Comparison of ENCODE assay signal across 8 mouse cellular contexts in the genomic region with DNA sequence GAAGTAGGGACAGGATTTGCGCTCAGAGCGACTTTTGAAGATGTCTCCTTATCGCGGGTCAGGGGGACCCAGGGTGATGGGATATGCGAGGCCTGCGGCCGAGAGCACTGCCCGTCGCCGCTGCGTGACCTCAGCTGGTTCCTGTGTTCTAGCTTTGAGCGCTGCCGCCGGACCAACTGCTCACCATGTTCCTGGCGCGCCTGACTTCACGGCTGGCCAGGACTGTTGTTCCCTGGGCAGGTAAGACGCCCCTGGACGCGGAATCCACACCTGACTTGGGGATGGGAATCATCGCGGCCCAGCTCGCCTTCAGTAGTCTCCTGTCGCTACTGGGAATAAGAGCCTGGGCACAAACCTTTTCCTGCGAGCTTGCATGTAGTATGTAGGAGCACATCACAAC. TPM values are rescaled to one million over a fixed set of nuclear protein-coding genes. Genes with fewer than 3 reads are reported as not detected.
DNase-seq lines count a peak whose midpoint lies in the region; ATAC-seq and TF ChIP-seq lines count a peak whose summit lies in the region.

No protein-coding gene starts in this region.

- TF ChIP-seq RAD21 in CH12.LX (IDR thresholded peaks at IDR 0.05; ENCODE audit: low read depth, low read length), result no peak

- H3K36me3 ChIP-seq in CH12.LX (replicated peaks in 1 of 2; ENCODE audit: control insufficient read depth in 1 of 2, insufficient read depth in 1 of 2, low read length in 1 of 2), result peaks cover 9 to 50% of the 10 kb centered on the region in 2 experiments
- H3K36me3 ChIP-seq in forebrain, embryonic 15.5 days, result peaks cover 15% of the 10 kb centered on the region
- H3K36me3 ChIP-seq in limb, embryonic 15.5 days, result peaks cover 22% of the 10 kb centered on the region; the same call in 1 of the 2 replicates
- peaks cover 13% of the 10 kb centered on the region for H3K36me3 ChIP-seq in neural tube, embryonic 15.5 days

- dilution Hi-C loops in CH12.LX (cut with MboI; ENCODE audit: extremely low pct_ligation_motif_present, extremely low pct_unique_long_range_greater_than_20kb, low sequenced_read_pairs), result no loop called here

- peak overlapping the region; percentile 80 to 90 (median 88) for H3K4me3 ChIP-seq in CH12.LX (replicated peaks in 1 of 3; ENCODE audit: low read depth in 2 of 3, low read length in 2 of 3, poor library complexity in 1 of 3)
- H3K4me3 ChIP-seq in forebrain, embryonic 15.5 days, result peak overlapping the region; percentile 78
- H3K4me3 ChIP-seq in limb, embryonic 15.5 days, result peak overlapping the region; percentile 78
- H3K4me3 ChIP-seq in neural tube, embryonic 15.5 days (replicated peaks), result peak overlapping the region; percentile 85

- peak overlapping the region; percentile 52; the same call in 1 of the 2 replicates for H3K4me2 ChIP-seq in CH12.LX (ENCODE audit: insufficient read depth, low read depth, poor library complexity, severe bottlenecking)
- peak overlapping the region; percentile 98 for H3K4me2 ChIP-seq in forebrain, embryonic 15.5 days (replicated peaks)
- H3K4me2 ChIP-seq in limb, embryonic 15.5 days, result peak overlapping the region; percentile 86
- H3K4me2 ChIP-seq in neural tube, embryonic 15.5 days, result peak overlapping the region; percentile 96

- H3K9me3 ChIP-seq in CH12.LX (replicated peaks; ENCODE audit: low read length), result no peaks in the 10 kb centered on the region
- H3K9me3 ChIP-seq in forebrain, embryonic 15.5 days, result no peaks in the 10 kb centered on the region
- no peaks in the 10 kb centered on the region for H3K9me3 ChIP-seq in limb, embryonic 15.5 days
- no peaks in the 10 kb centered on the region for H3K9me3 ChIP-seq in neural tube, embryonic 15.5 days (replicated peaks)

- peaks cover 20% of the 10 kb centered on the region for H3K79me2 ChIP-seq in CH12.LX (replicated peaks; ENCODE audit: control insufficient read depth, extremely low read depth, insufficient read depth, poor library complexity, severe bottlenecking)

- no peaks in the 10 kb centered on the region for H3K27me3 ChIP-seq in CH12.LX (replicated peaks)
- H3K27me3 ChIP-seq in forebrain, embryonic 15.5 days, result no peaks in the 10 kb centered on the region
- no peaks in the 10 kb centered on the region for H3K27me3 ChIP-seq in limb, embryonic 15.5 days
- no peaks in the 10 kb centered on the region for H3K27me3 ChIP-seq in neural tube, embryonic 15.5 days (replicated peaks)

- DNase-seq in adrenal gland, postnatal 36 days, result peak; percentile 51 to 55
- no peak for DNase-seq in adrenal gland, postnatal 4 days (ENCODE audit: low spot score in 2 of 2)
- DNase-seq in CH12.LX (ENCODE audit: extremely low read depth), result no peak
- DNase-seq in layer of hippocampus, postnatal 10 days (ENCODE audit: low spot score in 2 of 2), result no peak
- DNase-seq in adrenal gland, postnatal 14 days, result no peak

- peaks cover 7 to 29% of the 10 kb centered on the region in 2 experiments for H3K4me1 ChIP-seq in CH12.LX (ENCODE audit: control insufficient read depth in 1 of 2, insufficient read depth in 2 of 2)
- peaks cover 29% of the 10 kb centered on the region for H3K4me1 ChIP-seq in forebrain, embryonic 15.5 days
- H3K4me1 ChIP-seq in limb, embryonic 15.5 days, result peaks cover 31% of the 10 kb centered on the region
- peaks cover 30% of the 10 kb centered on the region for H3K4me1 ChIP-seq in neural tube, embryonic 15.5 days

- no peak for TF ChIP-seq EP300 in CH12.LX (IDR thresholded peaks at IDR 0.05; ENCODE audit: low read length)

- H3K9ac ChIP-seq in CH12.LX (ENCODE audit: insufficient read depth, low read depth), result peak overlapping the region; percentile 83
- peak overlapping the region; percentile 78 for H3K9ac ChIP-seq in forebrain, embryonic 15.5 days (replicated peaks)
- peak overlapping the region; percentile 78 for H3K9ac ChIP-seq in limb, embryonic 15.5 days
- H3K9ac ChIP-seq in neural tube, embryonic 15.5 days (replicated peaks), result peak overlapping the region; percentile 94

- WGBS in forebrain, embryonic 15.5 days, result 1% methylated on average over 25 of the region's 25 CpGs
- under 1% methylated on average over 25 of the region's 25 CpGs for WGBS in limb, embryonic 15.5 days
- 1% methylated on average over 25 of the region's 25 CpGs for WGBS in neural tube, embryonic 15.5 days

- H3K27ac ChIP-seq in CH12.LX (ENCODE audit: insufficient read depth, low read depth), result peak overlapping the region; percentile 48
- peak overlapping the region; percentile 92 for H3K27ac ChIP-seq in forebrain, embryonic 15.5 days (replicated peaks)
- H3K27ac ChIP-seq in limb, embryonic 15.5 days, result peak overlapping the region; percentile 93
- H3K27ac ChIP-seq in neural tube, embryonic 15.5 days (replicated peaks), result peak overlapping the region; percentile 90

- no peak for TF ChIP-seq CTCF in CH12.LX (conservative IDR thresholded peaks at IDR 0.05 in 1 of 2, IDR thresholded peaks at IDR 0.05 in 1 of 2; ENCODE audit: low read depth in 2 of 2, low read length in 2 of 2)

- TF ChIP-seq POLR2A in CH12.LX (IDR thresholded peaks at IDR 0.05; ENCODE audit: low read depth, low read length), result no peak

- in situ Hi-C loops in CH12.LX (cut with MboI; ENCODE audit: low pct_ligation_motif_present, low pct_unique_long_range_greater_than_20kb, low sequenced_read_pairs), result loop anchor here (10.0 kb wide), 1 partner anchor 113 kb away; a partner anchor contains a TSS

- ATAC-seq in forebrain, embryonic 15.5 days (replicated peaks), result no peak
- no peak for ATAC-seq in limb, embryonic 15.5 days (ENCODE audit: insufficient number of reproducible peaks, low FRiP score, low TSS enrichment, low read depth)
- peak; percentile 21 for ATAC-seq in neural tube, embryonic 15.5 days (ENCODE audit: low FRiP score)

TF ChIP-seq in CH12.LX, 34 proteins besides CTCF, POLR2A, EP300 and RAD21 (continues in another document):
- TF ChIP-seq SIN3A (IDR thresholded peaks at IDR 0.05; ENCODE audit: low read length), result no peak
- TF ChIP-seq MAZ (IDR thresholded peaks at IDR 0.05; ENCODE audit: low read depth, low read length), result no peak

RNA-seq across cellular contexts. Expression of a gene that starts 0.8 kb away (rescaled TPM):
- total RNA-seq in adrenal gland, postnatal 36 days (2021), result 100 to 1,000 TPM; 140 to 170 TPM
- 100 to 1,000 TPM; 123 to 129 TPM for total RNA-seq in adrenal gland, postnatal 4 days (2021)
- total RNA-seq in CH12.LX (2012; rRNA removed) (142 and 149 TPM in 2 replicates), CH12.LX (2014; rRNA removed) (162 and 182 TPM in 2 replicates)
- 138 and 141 TPM in 2 replicates for polyA plus RNA-seq in CH12.LX (2012; ENCODE audit: insufficient read length, low read depth)
- 127 and 130 TPM in 2 replicates for polyA plus RNA-seq in forebrain, embryonic 15.5 days (2015; fragmentation: Nextera tagmentation; extraction: Ambion mirVana)
- 123 and 128 TPM in 2 replicates for polyA plus RNA-seq in limb, embryonic 15.5 days (2015; fragmentation: Nextera tagmentation; extraction: Ambion mirVana)
- polyA plus RNA-seq in neural tube, embryonic 15.5 days (2015; fragmentation: Nextera tagmentation; extraction: Ambion mirVana), result 147 and 152 TPM in 2 replicates
- total RNA-seq in layer of hippocampus, postnatal 10 days (2021), result 10 to 100 TPM; 66.7 to 77.0 TPM
- 136 and 148 TPM in 2 replicates for total RNA-seq in adrenal gland, postnatal 14 days (2021)

RNA-seq across cellular contexts. Expression of a gene that starts 7.6 kb away (rescaled TPM):
- total RNA-seq in adrenal gland, postnatal 36 days (2021), result 10 to 100 TPM; 40.2 to 47.0 TPM
- 10 to 100 TPM; 86.3 to 93.5 TPM for total RNA-seq in adrenal gland, postnatal 4 days (2021)
- 17.2 and 24.0 TPM in 2 replicates for total RNA-seq in CH12.LX (2012; rRNA removed)
- 8.8 and 10.8 TPM in 2 replicates for total RNA-seq in CH12.LX (2014; rRNA removed)
- 10.8 and 12.4 TPM in 2 replicates for polyA plus RNA-seq in CH12.LX (2012; ENCODE audit: insufficient read length, low read depth)
- 15.0 and 19.0 TPM in 2 replicates for polyA plus RNA-seq in forebrain, embryonic 15.5 days (2015; fragmentation: Nextera tagmentation; extraction: Ambion mirVana)
- polyA plus RNA-seq in limb, embryonic 15.5 days (2015; fragmentation: Nextera tagmentation; extraction: Ambion mirVana), result 150 and 197 TPM in 2 replicates
- polyA plus RNA-seq in neural tube, embryonic 15.5 days (2015; fragmentation: Nextera tagmentation; extraction: Ambion mirVana), result 28.3 and 35.4 TPM in 2 replicates
- 10 to 100 TPM; 14.1 to 16.0 TPM for total RNA-seq in layer of hippocampus, postnatal 10 days (2021)
- 40.6 and 44.3 TPM in 2 replicates for total RNA-seq in adrenal gland, postnatal 14 days (2021)

RNA-seq across cellular contexts. Expression of a gene that starts 15.4 kb away (rescaled TPM):
- 10 to 100 TPM; 61.2 to 61.7 TPM for total RNA-seq in adrenal gland, postnatal 36 days (2021)
- 10 to 100 TPM; 53.5 to 53.8 TPM for total RNA-seq in adrenal gland, postnatal 4 days (2021)
- total RNA-seq in CH12.LX (2012; rRNA removed) (52.1 and 55.1 TPM in 2 replicates), CH12.LX (2014; rRNA removed) (25.8 and 28.5 TPM in 2 replicates)
- polyA plus RNA-seq in CH12.LX (2012; ENCODE audit: insufficient read length, low read depth), result 21.4 and 23.9 TPM in 2 replicates
- 10.6 and 23.1 TPM in 2 replicates for polyA plus RNA-seq in forebrain, embryonic 15.5 days (2015; fragmentation: Nextera tagmentation; extraction: Ambion mirVana)
- 7.1 and 10.4 TPM in 2 replicates for polyA plus RNA-seq in limb, embryonic 15.5 days (2015; fragmentation: Nextera tagmentation; extraction: Ambion mirVana)
- 11.5 and 28.6 TPM in 2 replicates for polyA plus RNA-seq in neural tube, embryonic 15.5 days (2015; fragmentation: Nextera tagmentation; extraction: Ambion mirVana)
- 10 to 100 TPM; 69.5 to 82.8 TPM for total RNA-seq in layer of hippocampus, postnatal 10 days (2021)
- total RNA-seq in adrenal gland, postnatal 14 days (2021), result 54.8 and 66.4 TPM in 2 replicates

RNA-seq across cellular contexts. Expression of a gene that starts 19.5 kb away (rescaled TPM):
- 100 to 1,000 TPM in 1 of 2 experiments, 10 to 100 TPM in 1; 86.3 to 122 TPM for total RNA-seq in adrenal gland, postnatal 36 days (2021)
- 100 to 1,000 TPM; 153 to 155 TPM for total RNA-seq in adrenal gland, postnatal 4 days (2021)
- total RNA-seq in CH12.LX (2012; rRNA removed) (63.0 and 63.7 TPM in 2 replicates), CH12.LX (2014; rRNA removed) (67.7 and 79.7 TPM in 2 replicates)
- polyA plus RNA-seq in CH12.LX (2012; ENCODE audit: insufficient read length, low read depth), result 59.6 and 64.8 TPM in 2 replicates
- polyA plus RNA-seq in forebrain, embryonic 15.5 days (2015; fragmentation: Nextera tagmentation; extraction: Ambion mirVana), result 172 and 173 TPM in 2 replicates
- 185 and 187 TPM in 2 replicates for polyA plus RNA-seq in limb, embryonic 15.5 days (2015; fragmentation: Nextera tagmentation; extraction: Ambion mirVana)
- 137 and 139 TPM in 2 replicates for polyA plus RNA-seq in neural tube, embryonic 15.5 days (2015; fragmentation: Nextera tagmentation; extraction: Ambion mirVana)
- 10 to 100 TPM; 75.5 to 83.2 TPM for total RNA-seq in layer of hippocampus, postnatal 10 days (2021)
- total RNA-seq in adrenal gland, postnatal 14 days (2021), result 106 and 112 TPM in 2 replicates

RNA-seq across cellular contexts. Expression of a gene that starts 29.2 kb away (rescaled TPM):
- total RNA-seq in adrenal gland, postnatal 36 days (2021), result 100 to 1,000 TPM; 133 to 141 TPM
- 100 to 1,000 TPM; 110 to 122 TPM for total RNA-seq in adrenal gland, postnatal 4 days (2021)
- total RNA-seq in CH12.LX (2012; rRNA removed) (146 and 238 TPM in 2 replicates), CH12.LX (2014; rRNA removed) (230 and 244 TPM in 2 replicates)
- 193 and 212 TPM in 2 replicates for polyA plus RNA-seq in CH12.LX (2012; ENCODE audit: insufficient read length, low read depth)
- polyA plus RNA-seq in forebrain, embryonic 15.5 days (2015; fragmentation: Nextera tagmentation; extraction: Ambion mirVana), result 228 and 244 TPM in 2 replicates
- 169 and 184 TPM in 2 replicates for polyA plus RNA-seq in limb, embryonic 15.5 days (2015; fragmentation: Nextera tagmentation; extraction: Ambion mirVana)
- polyA plus RNA-seq in neural tube, embryonic 15.5 days (2015; fragmentation: Nextera tagmentation; extraction: Ambion mirVana), result 259 and 285 TPM in 2 replicates
- total RNA-seq in layer of hippocampus, postnatal 10 days (2021), result 100 to 1,000 TPM; 109 to 114 TPM
- total RNA-seq in adrenal gland, postnatal 14 days (2021), result 194 and 200 TPM in 2 replicates

Comparison
In these comparisons a context has a peak if more than half of its experiments do, and no peak if none do; other contexts are left out.
1. DNase-seq: peak in adrenal gland, postnatal 36 days (2 of 2); none in adrenal gland, postnatal 4 days (0 of 2), CH12.LX (single experiment), layer of hippocampus, postnatal 10 days (0 of 2) and adrenal gland, postnatal 14 days (single experiment).
2. Peak in every context shown above with its lines, with median percentiles within 50 percentile points of each other: H3K27ac ChIP-seq, H3K4me2 ChIP-seq, H3K4me3 ChIP-seq and H3K9ac ChIP-seq.